Mouse (Mus musculus): ENCODE results near the gene Vamp3. TPM values are rescaled to one million over a fixed set of nuclear protein-coding genes. Genes with fewer than 3 reads are reported as not detected.

Vamp3 gene
- total and polyA plus RNA-seq, 3 experiments = 29.2 to 68.4 (median 44.1) TPM

DNA sequence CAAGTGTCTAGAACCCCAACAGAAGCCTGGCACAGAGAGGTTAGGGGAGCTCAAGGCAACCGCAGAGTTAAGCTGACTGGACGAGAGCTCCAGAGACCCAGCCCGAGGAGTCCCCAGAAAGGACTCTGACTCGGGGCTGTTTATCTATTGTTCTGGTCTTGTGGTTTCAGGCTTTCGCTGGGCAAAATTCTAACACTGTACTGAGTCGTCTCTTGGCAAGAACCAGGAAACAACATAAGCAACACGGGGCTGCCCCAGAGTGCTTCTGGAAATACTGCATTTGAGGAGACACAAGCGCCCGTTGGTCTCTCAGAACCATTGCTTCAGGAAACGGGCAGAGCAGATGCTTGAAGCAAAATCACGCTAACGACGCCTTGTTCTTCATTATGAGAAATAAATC is 56.4 kb downstream of the Vamp3 start:
- Histone ChIP-seq H3K27ac (ENCODE audit: insufficient read depth, low read depth) (no peak overlapping the region), H3K9ac (ENCODE audit: insufficient read depth, low read depth) (no peak overlapping the region), H3K9me3 (replicated peaks; ENCODE audit: low read length) (no peaks in the 10 kb centered on the region), H3K4me3 (replicated peaks in 1 of 3; ENCODE audit: low read depth in 2 of 3, low read length in 2 of 3, poor library complexity in 1 of 3) (no peak overlapping the region), H3K4me1 (ENCODE audit: control insufficient read depth in 1 of 2, insufficient read depth in 2 of 2) (peaks cover 24 to 40% of the 10 kb centered on the region in 2 experiments), H3K79me2 (replicated peaks; ENCODE audit: control insufficient read depth, extremely low read depth, insufficient read depth, poor library complexity, severe bottlenecking) (no peaks in the 10 kb centered on the region), H3K27me3 (replicated peaks) (no peaks in the 10 kb centered on the region), H3K4me2 (ENCODE audit: insufficient read depth, low read depth, poor library complexity, severe bottlenecking) (peak overlapping the region; percentile 38; the same call in 1 of the 2 replicates), H3K36me3 (replicated peaks in 1 of 2; ENCODE audit: control insufficient read depth in 1 of 2, insufficient read depth in 1 of 2, low read length in 1 of 2) (no peaks in the 10 kb centered on the region)
- in situ Hi-C loops (cut with MboI; ENCODE audit: low pct_ligation_motif_present, low pct_unique_long_range_greater_than_20kb, low sequenced_read_pairs) = no loop called here
- TF ChIP-seq POLR2AphosphoS2 (IDR thresholded peaks at IDR 0.05; ENCODE audit: low read depth, low read length) = no peak
- no peak for TF ChIP-seq HCFC1 (IDR thresholded peaks at IDR 0.05; ENCODE audit: low read depth, low read length)
- TF ChIP-seq E2F4 (IDR thresholded peaks at IDR 0.05; ENCODE audit: insufficient replicate concordance, low read depth, low read length) = no peak
- TF ChIP-seq EP300 (IDR thresholded peaks at IDR 0.05; ENCODE audit: low read length) = 0 out of 2 replicates have a peak, but pooled peaks have one; percentile 27
- TF ChIP-seq MXI1 (IDR thresholded peaks at IDR 0.05; ENCODE audit: low read depth, low read length) = no peak
- TF ChIP-seq IRF4 (IDR thresholded peaks at IDR 0.05; ENCODE audit: low read depth, low read length) = peak; percentile 53; the same call in 1 of the 2 replicates
- 0 out of 2 replicates have a peak, but pooled peaks have one; percentile 59 for TF ChIP-seq RCOR1 (conservative IDR thresholded peaks at IDR 0.05; ENCODE audit: low read depth, low read length)
- peak; percentile 53; the same call in 1 of the 2 replicates for TF ChIP-seq ELF1 (IDR thresholded peaks at IDR 0.05; ENCODE audit: low read depth, low read length)
- peak; percentile 35; the same call in 1 of the 2 replicates for TF ChIP-seq ETS1 (conservative IDR thresholded peaks at IDR 0.05; ENCODE audit: low read depth, low read length)
- TF ChIP-seq TBP (conservative IDR thresholded peaks at IDR 0.05; ENCODE audit: low read depth, low read length) = no peak
- TF ChIP-seq ZMIZ1 (IDR thresholded peaks at IDR 0.05; ENCODE audit: low read depth, low read length) = no peak
- peak; percentile 38; the same call in 1 of the 2 replicates for TF ChIP-seq MAX (IDR thresholded peaks at IDR 0.05; ENCODE audit: low read length)
- TF ChIP-seq USF2 (conservative IDR thresholded peaks at IDR 0.05; ENCODE audit: low read depth, low read length) = no peak
- DNase-seq (ENCODE audit: extremely low read depth) = peak; percentile 42
- dilution Hi-C loops (cut with MboI; ENCODE audit: extremely low pct_ligation_motif_present, extremely low pct_unique_long_range_greater_than_20kb, low sequenced_read_pairs) = no loop called here

DNA sequence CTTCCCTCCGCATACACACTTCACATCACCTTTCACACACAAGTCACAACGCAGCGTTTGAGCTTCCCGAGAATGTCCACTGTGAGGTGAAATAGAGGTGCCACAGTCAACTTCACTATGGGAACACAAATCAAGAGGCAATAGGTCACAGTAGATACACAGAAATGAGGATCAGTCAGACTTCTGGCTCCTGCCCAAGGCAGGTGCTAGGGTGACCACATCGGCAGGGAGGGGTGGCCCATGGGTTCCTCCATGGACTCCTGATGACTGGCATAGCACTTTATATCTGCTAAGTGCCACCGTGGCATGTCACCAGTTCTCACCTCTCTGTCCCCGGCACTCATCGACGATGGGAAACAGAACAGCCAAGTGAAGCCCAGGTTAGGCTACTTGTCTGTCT is 59.1 kb downstream of the Vamp3 start:
- no peak overlapping the region for H3K9ac ChIP-seq (ENCODE audit: insufficient read depth, low read depth)
- no peaks in the 10 kb centered on the region for H3K36me3 ChIP-seq (replicated peaks in 1 of 2; ENCODE audit: control insufficient read depth in 1 of 2, insufficient read depth in 1 of 2, low read length in 1 of 2)
- peaks cover 21 to 33% of the 10 kb centered on the region in 2 experiments for H3K4me1 ChIP-seq (ENCODE audit: control insufficient read depth in 1 of 2, insufficient read depth in 2 of 2)
- in situ Hi-C loops (cut with MboI; ENCODE audit: low pct_ligation_motif_present, low pct_unique_long_range_greater_than_20kb, low sequenced_read_pairs) = no loop called here
- no peaks in the 10 kb centered on the region for H3K27me3 ChIP-seq (replicated peaks)
- TF ChIP-seq MAZ (IDR thresholded peaks at IDR 0.05; ENCODE audit: low read depth, low read length) = no peak
- TF ChIP-seq POLR2A (IDR thresholded peaks at IDR 0.05; ENCODE audit: low read depth, low read length) = no peak
- TF ChIP-seq USF2 (conservative IDR thresholded peaks at IDR 0.05; ENCODE audit: low read depth, low read length) = no peak
- no peak for TF ChIP-seq MEF2A (IDR thresholded peaks at IDR 0.05; ENCODE audit: borderline replicate concordance, low read depth, low read length)
- TF ChIP-seq NRF1 (IDR thresholded peaks at IDR 0.05; ENCODE audit: low read depth, low read length) = no peak
- no peak for TF ChIP-seq TBP (conservative IDR thresholded peaks at IDR 0.05; ENCODE audit: low read depth, low read length)
- no peak for TF ChIP-seq E2F4 (IDR thresholded peaks at IDR 0.05; ENCODE audit: insufficient replicate concordance, low read depth, low read length)
- dilution Hi-C loops (cut with MboI; ENCODE audit: extremely low pct_ligation_motif_present, extremely low pct_unique_long_range_greater_than_20kb, low sequenced_read_pairs) = no loop called here
- no peak overlapping the region for H3K4me3 ChIP-seq (replicated peaks in 1 of 3; ENCODE audit: low read depth in 2 of 3, low read length in 2 of 3, poor library complexity in 1 of 3)
- H3K27ac ChIP-seq (ENCODE audit: insufficient read depth, low read depth) = no peak overlapping the region
- no peaks in the 10 kb centered on the region for H3K79me2 ChIP-seq (replicated peaks; ENCODE audit: control insufficient read depth, extremely low read depth, insufficient read depth, poor library complexity, severe bottlenecking)
- no peak for DNase-seq (ENCODE audit: extremely low read depth)
- no peak overlapping the region for H3K4me2 ChIP-seq (ENCODE audit: insufficient read depth, low read depth, poor library complexity, severe bottlenecking)
- H3K9me3 ChIP-seq (replicated peaks; ENCODE audit: low read length) = no peaks in the 10 kb centered on the region

Other genes starting within 250 kb of the Vamp3 start
- gene Errfi1, start 204.0 kb downstream of the Vamp3 start, total RNA-seq (2012; rRNA removed) = 0.08 TPM in 2 replicates
- gene Errfi1, start 204.0 kb downstream of the Vamp3 start, total RNA-seq (2014; rRNA removed) = 0.28 and 0.35 TPM in 2 replicates
- 0.11 and 0.14 TPM in 2 replicates for gene Errfi1, start 204.0 kb downstream of the Vamp3 start, polyA plus RNA-seq (2012; ENCODE audit: insufficient read length, low read depth)
- 476 and 495 TPM in 2 replicates for gene Park7, start 143.5 kb downstream of the Vamp3 start, total RNA-seq (2012; rRNA removed)
- gene Park7, start 143.5 kb downstream of the Vamp3 start, total RNA-seq (2014; rRNA removed) = 337 and 374 TPM in 2 replicates
- gene Park7, start 143.5 kb downstream of the Vamp3 start, polyA plus RNA-seq (2012; ENCODE audit: insufficient read length, low read depth) = 555 and 674 TPM in 2 replicates
- gene Tnfrsf9, start 143.4 kb downstream of the Vamp3 start, total RNA-seq (2012; rRNA removed) = 2.5 and 3.1 TPM in 2 replicates
- gene Tnfrsf9, start 143.4 kb downstream of the Vamp3 start, total RNA-seq (2014; rRNA removed) = 2.1 and 2.2 TPM in 2 replicates
- gene Tnfrsf9, start 143.4 kb downstream of the Vamp3 start, polyA plus RNA-seq (2012; ENCODE audit: insufficient read length, low read depth) = 2.8 and 2.9 TPM in 2 replicates
- not detected in 2 replicates for gene Uts2, start 60.9 kb downstream of the Vamp3 start, total RNA-seq (2012; rRNA removed)
- gene Uts2, start 60.9 kb downstream of the Vamp3 start, total RNA-seq (2014; rRNA removed) = not detected in 2 replicates
- gene Uts2, start 60.9 kb downstream of the Vamp3 start, polyA plus RNA-seq (2012; ENCODE audit: insufficient read length, low read depth) = not detected in 2 replicates
- 0.29 and 0.81 TPM in 2 replicates for gene Per3, start 13.3 kb downstream of the Vamp3 start, total RNA-seq (2012; rRNA removed)
- 0.56 and 0.76 TPM in 2 replicates for gene Per3, start 13.3 kb downstream of the Vamp3 start, total RNA-seq (2014; rRNA removed)
- 0.46 and 0.74 TPM in 2 replicates for gene Per3, start 13.3 kb downstream of the Vamp3 start, polyA plus RNA-seq (2012; ENCODE audit: insufficient read length, low read depth)
- gene Gm13090, start 31.6 kb upstream of the Vamp3 start, total RNA-seq (2012; rRNA removed) = not detected in 2 replicates
- gene Gm13090, start 31.6 kb upstream of the Vamp3 start, total RNA-seq (2014; rRNA removed) = not detected in 2 replicates
- gene Gm13090, start 31.6 kb upstream of the Vamp3 start, polyA plus RNA-seq (2012; ENCODE audit: insufficient read length, low read depth) = not detected in 2 replicates